Mouse (Mus musculus): ENCODE data around the gene Clip1.
"Not testable (repeated sequence)": the region's sequence is repeated elsewhere in the genome, so short reads cannot be mapped to it uniquely, and the experiment has no call there.

The Clip1 gene

GRCm38 (mm10) chr5:123684221-123685144 is at the start of gene Clip1:
Gene Clip1, minus strand, starts transcription at chr5:123684618.
- DNase-seq, result peak; percentile 82

- DNase-seq, result no peak
Observed at GRCm38 (mm10) chr5:123730981-123731380, 46.6 kb upstream of the Clip1 start.

GRCm38 (mm10) chr5:123723816-123724215 is 39.4 kb upstream of the Clip1 start:
- not testable (repeated sequence) for DNase-seq

GRCm38 (mm10) chr5:123720328-123721311 is 36.2 kb upstream of the Clip1 start, which contains the start of gene Zcchc8:
Gene Zcchc8, minus strand, starts transcription at chr5:123721100.
- peak; percentile 90 for DNase-seq

GRCm38 (mm10) chr5:123714622-123715021 is 30.2 kb upstream of the Clip1 start:
- DNase-seq, result no peak

GRCm38 (mm10) chr5:123713782-123714181 is 29.4 kb upstream of the Clip1 start:
- DNase-seq, result no peak

GRCm38 (mm10) chr5:123709571-123709970 is 25.2 kb upstream of the Clip1 start:
- DNase-seq, result no peak

GRCm38 (mm10) chr5:123708598-123708997 is 24.2 kb upstream of the Clip1 start:
- no peak for DNase-seq

- DNase-seq, result no peak
Observed at GRCm38 (mm10) chr5:123700625-123701024, 16.2 kb upstream of the Clip1 start.

- DNase-seq, result peak; percentile 89
Observed at GRCm38 (mm10) chr5:123699198-123699597, 14.8 kb upstream of the Clip1 start.

- DNase-seq, result no peak
Observed at GRCm38 (mm10) chr5:123696961-123697360, 12.5 kb upstream of the Clip1 start.

GRCm38 (mm10) chr5:123696244-123696643 is 11.8 kb upstream of the Clip1 start:
- no peak for DNase-seq

- no peak for DNase-seq
Observed at GRCm38 (mm10) chr5:123694468-123694867, 10.1 kb upstream of the Clip1 start.

GRCm38 (mm10) chr5:123683377-123684220 is 819 bp downstream of the Clip1 start:
- DNase-seq, result peak; percentile 73

GRCm38 (mm10) chr5:123683043-123683376 is 1.4 kb downstream of the Clip1 start:
- DNase-seq, result no peak

- DNase-seq, result no peak
Observed at GRCm38 (mm10) chr5:123682372-123682771, 2.0 kb downstream of the Clip1 start.

- no peak for DNase-seq
Observed at GRCm38 (mm10) chr5:123679546-123680263, 4.7 kb downstream of the Clip1 start.

- DNase-seq, result peak; percentile 45
Observed at GRCm38 (mm10) chr5:123679106-123679505, 5.3 kb downstream of the Clip1 start.

- DNase-seq, result no peak
Observed at GRCm38 (mm10) chr5:123675717-123676116, 8.7 kb downstream of the Clip1 start.

- DNase-seq, result no peak
Observed at GRCm38 (mm10) chr5:123675221-123675620, 9.2 kb downstream of the Clip1 start.

GRCm38 (mm10) chr5:123671473-123671820 is 13.0 kb downstream of the Clip1 start:
- DNase-seq, result no peak
